Mouse (Mus musculus) cerebellum, adult 2 months (tissue): Measurements from ENCODE around the gene Olfr983. TPM values are rescaled to one million over a fixed set of nuclear protein-coding genes. Genes with fewer than 3 reads are reported as not detected.

ENCODE experiments used
- DNase-seq, 2 experiments: peaks; one replicate each; pipeline ENCODE4 v3.0.0; 2021
- H3K27ac ChIP-seq: fragments of 200-500 bp; 2 replicates; pipeline ENCODE4 v1.5.1; 2012; ENCODE audit warnings: low read length, control low read depth, inconsistent platforms; ENCODE audit not compliant: insufficient read depth
- H3K27me3 ChIP-seq: fragments of 200-500 bp; 2 replicates; pipeline ENCODE4 v1.6.1; 2012; ENCODE audit warnings: inconsistent platforms, mild to moderate bottlenecking, low read length, moderate library complexity; ENCODE audit not compliant: control insufficient read depth, insufficient read depth
- H3K4me1 ChIP-seq: fragments of 200-500 bp; 2 replicates; pipeline ENCODE4 v1.6.1; 2011; ENCODE audit warnings: low read length; ENCODE audit not compliant: control insufficient read depth, insufficient read depth
- H3K4me3 ChIP-seq: fragments of 200-500 bp; replicated peaks from 2 replicates; pipeline ENCODE3; 2011; ENCODE audit warnings: mild to moderate bottlenecking, low read depth, low read length, control low read depth; ENCODE audit not compliant: insufficient read depth
- CTCF ChIP-seq: fragments of 200-500 bp; IDR thresholded peaks from 2 replicates; pipeline ENCODE4 v1.5.1; 2011; ENCODE audit warnings: low read depth, mild to moderate bottlenecking, control low read depth, low read length, moderate library complexity, borderline replicate concordance; ENCODE audit not compliant: insufficient read depth
- POLR2A ChIP-seq: fragments of 200-500 bp; IDR thresholded peaks from 2 replicates; pipeline ENCODE4 v1.6.1; 2011; ENCODE audit warnings: low read length, control low read depth, borderline replicate concordance; ENCODE audit not compliant: insufficient read depth
- WGBS: fragments of 180-500 bp; shearing (Covaris S2); methylation state at CpG from one replicate; pipeline ENCODE4 v1.1.7; 2018; 5-methylcytosine and 5-hydroxymethylcytosine counted together
- polyA plus RNA-seq: library from polyadenylated mRNA; depleted of rRNA; stranded (reverse); fragments of >200 nt; gene quantifications from 2 replicates; pipeline ENCODE4 v1.2.3, GENCODE M21; 2012; rRNA removed

The Olfr983 gene
- polyA plus RNA-seq, 1 experiment = not detected

DNA sequence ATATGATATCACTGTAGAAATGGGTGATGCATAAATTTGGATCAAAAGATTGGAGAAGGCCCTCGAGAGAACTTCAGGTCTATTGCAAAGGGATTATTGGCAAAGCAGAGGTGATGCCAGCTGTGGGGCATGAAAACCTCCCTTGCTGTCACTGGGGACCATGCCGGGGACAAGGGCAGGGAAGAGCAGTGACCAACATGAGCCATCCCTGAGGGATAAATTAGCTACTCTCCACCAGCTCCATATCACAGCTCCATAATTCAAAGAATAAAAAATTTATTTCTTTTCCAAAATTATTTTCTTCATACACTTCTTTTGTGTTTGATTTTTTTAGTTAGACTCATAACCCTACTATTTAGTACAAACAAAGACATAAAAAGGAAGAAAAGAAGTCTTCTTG is 20.7 kb upstream of the Olfr983 start, which contains the start of gene Olfr984:
Gene Olfr984 (minus strand): TSS at position 101 of the 400 bp plus-strand sequence.
- Histone ChIP-seq H3K27ac (no peak within 1 kb of the TSS), H3K27me3 (no peaks in the 10 kb centered on the region), H3K4me1 (no peaks in the 10 kb centered on the region), H3K4me3 (no peak within 1 kb of the TSS)
- TF ChIP-seq CTCF (no peak), POLR2A (no peak)
- 60% methylated on average over 2 of the region's 2 CpGs for WGBS
- no peak for DNase-seq

DNA sequence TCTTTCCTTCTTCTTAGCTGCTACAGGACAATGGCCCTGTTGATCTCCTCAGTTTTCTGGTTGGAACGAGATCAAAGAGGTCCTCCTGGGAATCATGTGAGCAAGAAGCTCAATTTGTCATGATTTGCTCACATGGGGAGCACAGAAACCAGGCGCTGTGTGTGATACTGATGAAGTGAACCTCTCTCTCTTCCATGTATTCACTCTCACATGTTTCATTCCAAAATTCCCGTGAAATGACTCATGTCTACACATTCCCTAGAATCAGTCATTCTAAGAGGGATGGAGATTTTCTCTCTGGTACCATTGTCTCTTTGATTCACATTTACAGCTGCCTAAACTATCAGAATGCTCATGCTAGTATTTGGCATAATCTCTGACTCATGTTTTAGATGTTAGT is 1.4 kb upstream of the Olfr983 start:
- 32% methylated on average over 3 of the region's 3 CpGs for WGBS
- no peaks in the 10 kb centered on the region for H3K4me1 ChIP-seq
- DNase-seq = no peak
- no peak for TF ChIP-seq POLR2A
- no peaks in the 10 kb centered on the region for H3K27me3 ChIP-seq
- no peak overlapping the region for H3K4me3 ChIP-seq
- no peak overlapping the region for H3K27ac ChIP-seq

DNA sequence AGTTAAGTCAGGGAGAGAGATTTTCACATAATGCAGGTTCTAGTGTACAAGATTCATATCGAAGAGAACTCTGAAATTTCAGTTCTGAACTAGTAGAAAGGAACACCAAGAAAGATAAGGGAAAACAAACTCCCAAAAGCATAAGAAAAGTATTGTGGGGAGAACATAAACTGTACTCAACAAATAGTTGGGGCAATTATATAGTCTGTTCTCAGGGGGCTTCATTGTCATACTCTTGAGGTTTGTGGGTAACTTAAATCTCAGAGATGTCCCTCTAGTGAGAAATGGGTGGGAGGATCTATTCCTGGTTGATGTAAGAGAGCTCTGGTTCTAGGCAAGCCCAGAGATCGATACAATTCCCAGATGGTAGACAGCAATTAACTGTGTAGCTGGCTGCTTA is 19.9 kb downstream of the Olfr983 start, which contains the start of gene Olfr982:
Gene Olfr982 (plus strand): TSS at position 301 of the 400 bp plus-strand sequence.
- H3K27me3 ChIP-seq = no peaks in the 10 kb centered on the region
- H3K27ac ChIP-seq = no peak within 1 kb of the TSS
- no peak within 1 kb of the TSS for H3K4me3 ChIP-seq
- DNase-seq = no peak
- H3K4me1 ChIP-seq = no peaks in the 10 kb centered on the region
- 89% methylated on average over 2 of the region's 2 CpGs for WGBS
- TF ChIP-seq POLR2A = no peak
- TF ChIP-seq CTCF = no peak

DNA sequence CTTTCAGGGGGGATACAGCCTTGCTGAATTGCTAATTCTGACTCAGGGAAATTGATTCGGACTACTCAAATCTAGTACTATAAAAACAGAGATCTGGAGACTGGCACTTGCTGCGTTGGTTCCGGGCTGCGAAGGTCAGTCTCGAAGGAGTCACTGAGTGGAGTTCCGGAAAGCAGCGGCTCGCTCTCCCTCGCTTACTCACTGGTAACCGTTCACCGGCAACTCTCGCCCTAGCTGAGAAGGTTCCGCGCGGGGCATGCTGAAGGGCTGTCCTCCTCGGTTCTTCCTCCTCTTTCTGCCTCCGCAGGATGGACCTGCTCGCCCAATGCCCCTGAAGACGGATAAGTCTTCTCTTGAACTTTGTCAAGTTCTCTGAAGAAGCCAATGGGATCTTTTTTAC is 43.3 kb downstream of the Olfr983 start:
- Histone ChIP-seq H3K27me3 (no peaks in the 10 kb centered on the region), H3K4me1 (no peaks in the 10 kb centered on the region), H3K4me3 (no peak overlapping the region), H3K27ac (no peak overlapping the region)
- no peak for DNase-seq
- 93% methylated on average over 19 of the region's 19 CpGs for WGBS
- TF ChIP-seq POLR2A = no peak
- no peak for TF ChIP-seq CTCF

Other genes starting within 250 kb of the Olfr983 start
- gene Olfr972, start 227.2 kb downstream of the Olfr983 start, polyA plus RNA-seq = not detected in 2 replicates
- gene Olfr229, start 186.3 kb downstream of the Olfr983 start, polyA plus RNA-seq = not detected in 2 replicates
- not detected in 2 replicates for gene Olfr974, start 156.1 kb downstream of the Olfr983 start, polyA plus RNA-seq
- gene Olfr975, start 141.5 kb downstream of the Olfr983 start, polyA plus RNA-seq = not detected in 2 replicates
- gene Olfr976, start 132.5 kb downstream of the Olfr983 start, polyA plus RNA-seq = not detected in 2 replicates
- gene Olfr978, start 101.5 kb downstream of the Olfr983 start, polyA plus RNA-seq = not detected in 2 replicates
- not detected in 2 replicates for gene Olfr979, start 90.1 kb downstream of the Olfr983 start, polyA plus RNA-seq
- gene Olfr980, start 84.0 kb downstream of the Olfr983 start, polyA plus RNA-seq = not detected in 2 replicates
- not detected in 2 replicates for gene Olfr981, start 72.1 kb downstream of the Olfr983 start, polyA plus RNA-seq
- gene Olfr982, start 19.8 kb downstream of the Olfr983 start, polyA plus RNA-seq = not detected in 2 replicates
- gene Olfr984, start 20.6 kb upstream of the Olfr983 start, polyA plus RNA-seq = not detected in 2 replicates
- gene Olfr985, start 36.6 kb upstream of the Olfr983 start, polyA plus RNA-seq = 0.10 TPM in 1 of 2 replicates, not detected in the other
- gene Tmem225, start 54.5 kb upstream of the Olfr983 start, polyA plus RNA-seq = not detected in 2 replicates
- gene Olfr986, start 87.3 kb upstream of the Olfr983 start, polyA plus RNA-seq = not detected in 2 replicates
- 2.8 TPM in 2 replicates for gene Zfp202, start 98.7 kb upstream of the Olfr983 start, polyA plus RNA-seq
- 9.2 and 10.1 TPM in 2 replicates for gene Scn3b, start 175.6 kb upstream of the Olfr983 start, polyA plus RNA-seq